Mouse (Mus musculus) olfactory bulb, adult 2 months (tissue): ENCODE measurements around the gene Zfr.

ENCODE experiments used
- CTCF ChIP-seq: fragments of 200-500 bp; IDR thresholded peaks from 2 replicates; pipeline ENCODE4 v1.5.1; 2012; ENCODE audit warnings: low read depth, mild to moderate bottlenecking, low read length, moderate library complexity; ENCODE audit not compliant: insufficient read depth
- POLR2A ChIP-seq: fragments of 200-500 bp; IDR thresholded peaks from 2 replicates; pipeline ENCODE4 v1.6.1; 2012; ENCODE audit warnings: mild to moderate bottlenecking, low read depth, low read length, moderate library complexity; ENCODE audit not compliant: insufficient read depth

- TF ChIP-seq POLR2A, result no peak
- TF ChIP-seq CTCF, result no peak
These were observed 114.8 kb downstream of the Zfr start for GRCm38 (mm10) chr15:12232429-12232828.
